Mouse (Mus musculus): ENCODE results near the gene Triml2.

Triml2 gene

DNA sequence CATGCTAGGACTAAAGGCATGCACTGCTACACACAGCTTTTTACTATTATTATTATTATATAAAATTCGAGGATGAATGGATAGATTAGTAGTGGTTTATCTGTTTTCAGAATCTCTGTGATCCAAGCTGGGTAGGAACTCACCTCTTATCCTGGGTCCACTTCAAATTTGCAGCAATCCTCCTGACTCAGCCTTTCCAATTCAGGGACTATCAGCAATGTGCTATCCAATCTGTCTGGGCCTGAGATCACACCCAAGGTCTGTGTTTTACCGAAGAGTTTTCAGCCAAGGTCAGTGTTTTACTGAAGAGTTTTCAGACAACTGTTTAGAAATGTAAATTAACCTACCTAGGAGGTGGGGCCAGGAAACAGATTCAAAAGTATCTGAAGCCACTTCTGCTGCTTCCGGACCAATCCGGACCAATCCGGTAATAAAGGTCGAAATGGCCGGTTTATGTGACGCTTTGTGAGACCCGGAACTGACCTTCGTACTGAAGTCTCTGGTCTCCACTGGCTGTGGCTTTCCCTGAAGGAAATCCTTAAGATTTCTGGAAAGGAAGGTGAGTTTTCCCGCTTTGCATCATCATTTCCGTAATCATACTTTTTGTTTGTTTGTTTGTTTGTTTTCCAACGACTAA is at the start of gene Triml2:
Gene Triml2, plus strand, starts transcription at position 488 of the 637 bp plus-strand sequence.
- in situ Hi-C loops (cut with MboI, MseI) = no loop called here

DNA sequence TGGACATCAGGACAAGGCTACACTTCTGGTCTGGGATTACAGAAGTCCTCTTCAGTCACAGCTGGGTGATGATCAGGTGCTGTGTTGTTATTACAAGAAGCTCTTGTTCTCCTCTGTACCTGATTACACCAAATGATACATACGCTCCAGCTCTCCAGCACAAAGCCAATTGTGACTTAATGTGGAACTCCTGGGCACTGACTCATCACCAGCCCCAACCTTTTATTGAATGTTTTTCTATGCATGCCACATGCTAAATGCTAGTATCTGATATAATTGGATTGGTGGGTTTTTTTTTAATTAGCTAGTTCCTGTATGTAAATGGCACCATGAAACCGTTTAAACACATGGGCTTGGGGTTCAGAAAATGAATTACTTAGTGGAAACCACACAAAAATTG is 39.0 kb upstream of the Triml2 start, which contains the start of gene Triml1:
Gene Triml1, minus strand, starts transcription at position 101 of the 400 bp plus-strand sequence.
- in situ Hi-C loops (cut with MboI, MseI) = no loop called here

DNA sequence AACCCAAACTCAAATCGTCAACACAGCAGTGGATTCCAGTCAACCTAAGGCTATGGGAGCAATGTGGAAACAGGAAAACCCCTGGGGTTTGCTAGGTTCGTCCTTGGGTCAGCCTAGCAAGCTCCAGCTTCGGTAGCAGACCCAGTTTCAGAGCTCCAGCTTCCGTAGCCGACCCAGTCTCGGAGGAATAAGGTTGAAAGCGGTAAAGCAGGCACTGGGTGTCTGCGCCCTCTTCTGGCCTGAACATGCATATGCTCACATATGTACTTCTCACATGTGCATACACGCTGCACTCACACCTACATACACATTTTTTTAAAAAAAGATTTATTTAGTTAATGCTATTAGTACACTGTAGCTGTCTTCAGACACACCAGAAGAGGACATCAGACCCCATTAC is 31.0 kb upstream of the Triml2 start:
- in situ Hi-C loops (cut with MboI, MseI) = no loop called here

DNA sequence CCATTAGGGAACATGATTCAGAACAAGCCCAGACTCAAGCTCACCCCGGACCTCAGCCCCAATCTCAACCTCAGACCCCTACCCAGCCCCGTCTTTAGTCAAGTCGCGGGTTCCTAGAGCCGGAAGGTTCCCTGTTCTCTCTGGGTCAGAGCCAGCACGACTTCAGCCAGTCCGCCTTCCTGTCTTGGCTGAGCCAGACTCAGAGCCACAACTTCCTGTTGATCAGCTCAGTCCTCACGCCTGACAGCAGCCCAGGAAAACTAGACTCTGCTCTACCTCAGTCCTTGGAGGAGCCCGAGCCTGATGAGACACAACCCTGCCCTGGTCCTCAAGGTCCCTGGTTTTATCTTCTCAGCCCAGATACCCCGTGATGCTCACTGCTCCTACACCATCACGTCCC is 17.1 kb upstream of the Triml2 start:
- in situ Hi-C loops (cut with MboI, MseI) = no loop called here

DNA sequence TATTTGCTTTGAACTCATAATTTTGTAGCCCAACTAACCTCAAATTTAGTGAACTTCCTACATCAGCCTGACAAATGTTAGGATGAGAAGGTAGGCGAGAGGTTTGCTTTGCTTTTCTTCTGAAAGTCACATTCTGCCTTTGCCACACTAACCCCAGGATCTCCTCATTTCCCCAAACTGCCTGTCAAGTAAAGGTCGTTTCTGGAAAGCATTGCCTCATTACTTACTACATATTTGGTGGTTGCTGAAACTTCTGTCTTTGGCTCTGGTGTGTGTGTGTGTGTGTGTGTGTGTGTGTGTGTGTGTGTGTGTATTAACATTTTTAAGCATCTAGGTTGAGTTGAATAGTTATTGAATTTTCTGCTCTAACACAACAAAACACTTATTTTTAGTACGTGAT is 15.9 kb upstream of the Triml2 start:
- in situ Hi-C loops (cut with MboI, MseI) = no loop called here

DNA sequence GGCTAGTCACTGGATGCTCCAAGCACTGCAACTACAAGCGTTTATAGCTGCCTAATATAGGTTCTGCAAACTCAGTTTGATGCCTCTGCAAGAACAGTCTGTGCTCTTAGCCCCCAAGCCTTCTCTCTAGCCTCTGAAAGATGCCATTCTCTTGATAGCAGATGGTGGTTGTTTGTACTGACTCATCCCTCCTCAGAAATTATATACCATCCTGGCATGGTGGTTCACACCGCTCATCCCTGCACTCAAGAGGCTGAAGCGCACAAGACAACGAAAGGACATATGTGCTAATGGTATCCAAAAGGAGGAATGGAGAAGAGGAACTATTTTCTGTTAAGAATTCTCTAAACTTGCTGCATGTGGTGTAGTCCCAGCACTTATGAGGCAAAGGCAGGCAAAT is 12.3 kb upstream of the Triml2 start:
- in situ Hi-C loops (cut with MboI, MseI) = no loop called here

DNA sequence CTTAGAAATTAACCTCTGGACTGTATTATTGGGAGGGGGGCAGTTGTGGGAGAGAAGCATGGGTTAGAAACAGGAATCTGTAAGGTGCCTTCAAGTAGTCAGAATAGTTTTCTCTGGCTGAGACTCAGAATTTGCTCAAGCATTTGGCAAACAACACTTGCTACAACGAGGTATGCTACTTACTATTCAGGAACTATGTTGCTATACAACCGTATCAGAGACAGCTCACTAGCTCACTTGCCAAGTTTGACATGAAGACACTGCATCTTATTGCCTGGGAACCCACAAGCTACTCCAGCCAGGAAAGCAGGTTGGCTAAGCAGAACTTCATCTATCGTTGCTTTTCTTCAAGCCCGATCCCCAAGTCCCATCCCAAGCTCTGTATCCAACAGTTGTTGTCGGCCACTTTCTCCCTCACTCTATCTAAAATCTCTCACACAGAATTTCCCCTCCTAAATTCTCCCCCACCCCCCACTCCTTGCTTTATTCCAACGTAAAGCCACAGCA is 11.0 kb upstream of the Triml2 start:
- in situ Hi-C loops (cut with MboI, MseI) = no loop called here

DNA sequence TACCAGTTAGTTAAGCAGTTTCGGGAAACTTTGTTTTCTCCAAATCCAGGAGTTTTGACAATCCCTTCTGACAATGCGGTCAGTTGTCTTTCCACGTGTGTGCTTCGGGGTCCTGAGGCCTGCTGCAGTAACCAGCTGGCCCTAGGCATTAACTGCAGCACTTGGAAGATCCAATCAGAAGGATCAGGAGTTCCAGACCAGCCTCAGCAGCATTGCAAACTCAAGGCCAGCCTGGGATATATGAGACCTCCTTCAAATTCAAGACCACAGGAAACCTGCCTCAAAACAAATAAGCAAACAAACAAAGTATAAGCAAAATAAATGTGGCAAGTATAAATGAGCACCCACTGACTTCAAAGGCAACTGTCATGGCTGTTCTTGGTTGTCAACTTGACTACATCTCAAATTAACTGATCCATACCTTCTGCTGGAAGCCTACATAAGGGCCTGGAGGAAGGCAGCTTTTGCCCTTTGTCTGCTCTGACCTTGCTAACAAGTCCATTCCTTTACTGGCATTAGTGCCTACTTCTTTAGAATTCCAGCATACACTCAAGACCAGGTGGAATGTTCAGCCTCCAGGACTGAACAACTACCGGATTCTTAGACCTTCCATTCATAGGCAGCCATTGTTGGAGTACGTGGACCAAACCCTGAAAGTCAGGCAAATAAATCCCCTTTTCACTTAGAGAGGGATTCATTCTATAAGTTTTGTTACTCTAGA is 3.4 kb upstream of the Triml2 start:
- in situ Hi-C loops (cut with MboI, MseI) = no loop called here

DNA sequence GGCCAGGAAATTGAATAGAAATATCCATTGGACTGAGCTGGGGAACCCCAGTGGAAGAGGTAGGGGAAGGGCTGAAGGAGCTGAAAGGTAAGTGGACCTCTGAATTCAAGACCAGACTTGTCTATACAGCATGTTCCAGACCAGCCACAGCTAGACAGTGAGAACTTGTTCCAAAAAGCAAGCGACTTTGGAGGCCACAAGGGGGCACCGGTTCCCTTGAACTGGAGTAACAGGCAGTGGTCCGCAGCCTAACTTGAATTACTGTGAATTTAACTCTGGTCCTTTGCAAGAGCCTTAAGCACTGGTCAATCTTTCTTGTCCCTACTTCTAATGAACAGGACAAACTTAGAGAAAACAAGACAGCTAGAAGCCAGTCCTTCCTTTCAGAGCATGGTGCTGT is 2.1 kb upstream of the Triml2 start:
- in situ Hi-C loops (cut with MboI, MseI) = no loop called here

DNA sequence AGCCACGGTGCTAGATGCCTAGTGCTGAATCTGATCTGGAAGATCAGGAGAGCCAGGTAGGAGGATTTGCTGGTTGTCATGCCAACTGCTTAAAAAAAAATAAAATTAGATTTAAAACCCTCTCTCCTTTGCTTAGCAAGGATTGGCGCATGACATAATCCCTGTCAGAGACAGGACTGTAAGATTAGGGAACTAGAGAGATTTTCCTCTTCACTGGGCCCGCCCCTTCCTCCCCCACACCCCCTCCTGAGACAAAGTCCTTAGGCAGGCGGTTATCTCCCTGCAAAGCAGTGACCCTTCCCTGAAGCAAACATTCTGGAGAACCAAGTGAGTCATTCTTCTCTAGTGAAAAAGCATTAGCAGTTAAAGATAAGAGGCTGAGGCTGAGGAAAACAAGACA is 1.2 kb upstream of the Triml2 start:
- in situ Hi-C loops (cut with MboI, MseI) = no loop called here

DNA sequence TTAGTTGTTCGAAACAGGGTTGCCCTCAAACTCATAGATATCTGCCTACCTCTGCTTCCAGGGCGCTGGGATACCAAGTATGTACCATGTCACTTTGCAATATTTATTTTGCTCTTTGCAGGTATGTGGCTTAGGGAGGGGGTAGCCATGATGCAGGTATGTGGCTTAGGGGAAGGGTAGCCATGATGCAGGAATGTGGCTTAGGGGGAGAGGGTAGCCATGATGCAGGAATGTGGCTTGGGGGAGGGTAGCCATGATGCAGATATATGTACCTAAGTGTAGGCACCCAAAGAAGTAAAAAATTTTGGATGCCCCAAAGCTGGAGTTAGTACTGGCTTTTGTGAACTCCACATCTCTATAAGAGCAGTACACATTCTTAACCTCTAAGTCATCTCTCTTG is 1.9 kb downstream of the Triml2 start:
- in situ Hi-C loops (cut with MboI, MseI) = no loop called here

DNA sequence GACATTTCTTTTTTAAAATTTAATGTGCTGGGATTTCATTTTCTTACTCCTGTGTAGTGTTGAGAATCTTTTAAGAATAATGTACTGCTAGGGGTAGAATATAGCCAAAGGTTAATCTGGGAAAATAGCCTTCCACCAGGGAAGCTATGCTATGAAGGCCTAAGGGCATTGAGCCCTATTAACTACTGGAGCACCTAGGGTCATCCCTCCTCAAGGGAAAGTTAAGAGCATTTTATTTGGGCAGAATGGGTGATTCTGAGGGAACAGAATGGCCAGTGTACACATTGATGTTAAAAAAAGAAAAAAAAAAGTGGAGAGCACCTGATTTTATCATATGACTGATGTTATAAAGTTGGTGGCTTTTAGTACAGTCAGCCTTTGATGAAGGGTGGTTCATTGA is 35.2 kb downstream of the Triml2 start:
- in situ Hi-C loops (cut with MboI, MseI) = no loop called here

DNA sequence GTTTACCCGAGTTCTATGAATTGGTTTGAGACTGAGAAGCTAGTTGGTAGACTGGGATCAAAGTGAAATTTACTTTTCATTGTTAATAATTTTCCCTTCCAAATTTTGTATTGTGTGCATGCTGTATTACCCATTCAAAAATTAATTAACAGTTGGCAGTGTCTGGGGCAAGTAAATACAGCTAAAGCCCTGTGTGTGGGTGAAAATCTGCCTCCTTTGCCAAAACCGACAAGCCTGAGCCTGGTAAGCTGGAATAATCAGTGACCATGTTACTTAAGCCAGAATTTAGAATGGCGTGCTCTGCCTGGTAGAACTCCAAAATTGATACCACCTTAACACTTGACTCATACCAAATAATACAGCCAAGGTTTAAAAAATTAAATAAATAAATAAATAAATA is 63.0 kb downstream of the Triml2 start:
- in situ Hi-C loops (cut with MboI, MseI) = no loop called here
